In the genomic region with DNA sequence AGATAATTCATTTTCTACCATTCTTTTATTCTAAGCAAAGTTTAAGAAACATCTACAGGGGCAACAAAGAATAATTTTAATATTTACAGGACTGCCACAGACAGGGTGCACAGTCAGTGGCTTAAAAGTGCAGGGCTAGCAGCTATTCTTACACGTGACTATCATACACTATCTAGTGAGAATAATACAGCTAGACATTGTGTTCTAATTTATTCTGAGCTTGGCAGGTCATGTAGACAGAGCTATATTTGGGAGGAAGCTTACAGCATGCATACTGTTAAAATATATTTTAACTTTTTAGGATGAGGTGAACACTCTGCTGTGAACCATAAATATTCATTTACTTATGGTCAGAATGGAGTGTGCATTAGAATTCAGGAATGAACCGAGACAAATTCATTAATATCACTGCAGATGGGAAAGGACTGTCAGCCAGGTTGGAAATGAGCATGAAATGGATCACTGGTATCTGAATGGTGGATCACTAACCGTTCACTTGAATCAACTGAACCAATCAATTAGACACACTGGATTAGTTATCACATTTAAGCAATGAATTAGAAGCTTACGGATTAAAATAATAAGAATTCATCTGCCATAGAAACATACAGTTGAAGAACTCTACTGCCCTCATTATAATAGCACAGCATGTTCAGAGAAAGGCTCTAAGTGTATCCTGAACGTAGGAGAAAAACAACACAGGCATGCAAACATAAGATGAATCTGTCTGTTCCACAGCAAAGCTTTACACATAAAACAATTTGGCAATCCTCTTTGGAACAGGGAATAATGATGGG, we compare ENCODE assay signal across 24 mouse cellular contexts.
DNase-seq lines count a peak whose midpoint lies in the region; ATAC-seq lines count a peak whose summit lies in the region.
"Had no signal": no experiment of that assay in that cellular context is flagged by ENCODE, and none has a peak within 500 bp of the region (broad histone marks: within the 10 kb centered on the region; RNA-seq: fewer than 3 reads in every experiment).

No protein-coding gene starts in this region.

- ATAC-seq in forebrain, embryonic 16.5 days: peak; percentile 31; the same call in 1 of the 2 replicates
- no peak for ATAC-seq in forebrain, embryonic 11.5 days (replicated peaks; ENCODE audit: low FRiP score)
- peak; percentile 77 for ATAC-seq in midbrain, embryonic 11.5 days (ENCODE audit: low FRiP score)
- 0 out of 2 replicates have a peak, but pooled peaks have one; percentile 42 for ATAC-seq in hindbrain, embryonic 15.5 days (ENCODE audit: low FRiP score, low read depth)
- ATAC-seq in midbrain, embryonic 16.5 days: peak; percentile 86
- no peak for ATAC-seq in activated CD4-positive, CD25-positive, alpha-beta regulatory T cell, adult 4 months
- ATAC-seq: forebrain, postnatal 0 days; intestine, postnatal 0 days; liver, postnatal 0 days; lung, postnatal 0 days had no signal

- no peak overlapping the region for H3K4me2 ChIP-seq in forebrain, embryonic 16.5 days (ENCODE audit: low read length)
- no peak overlapping the region for H3K4me2 ChIP-seq in forebrain, embryonic 11.5 days (ENCODE audit: low read depth, low read length, severe bottlenecking)
- H3K4me2 ChIP-seq in midbrain, embryonic 11.5 days: no peak overlapping the region
- H3K4me2 ChIP-seq in hindbrain, embryonic 15.5 days: no peak overlapping the region
- no peak overlapping the region for H3K4me2 ChIP-seq in midbrain, embryonic 16.5 days (ENCODE audit: low read length)
- H3K4me2 ChIP-seq: embryonic facial prominence, embryonic 13.5 days; heart, embryonic 13.5 days; limb, embryonic 12.5 days; liver, embryonic 11.5 days had no signal

- H3K36me3 ChIP-seq in forebrain, embryonic 16.5 days (ENCODE audit: control insufficient read depth, insufficient read depth): no peaks in the 10 kb centered on the region
- no peaks in the 10 kb centered on the region for H3K36me3 ChIP-seq in forebrain, embryonic 11.5 days (ENCODE audit: control insufficient read depth, insufficient read depth, low read length)
- no peaks in the 10 kb centered on the region for H3K36me3 ChIP-seq in midbrain, embryonic 11.5 days (ENCODE audit: control insufficient read depth, insufficient read depth, low read length)
- H3K36me3 ChIP-seq in midbrain, embryonic 10.5 days: no peaks in the 10 kb centered on the region
- no peaks in the 10 kb centered on the region for H3K36me3 ChIP-seq in hindbrain, embryonic 15.5 days
- no peaks in the 10 kb centered on the region for H3K36me3 ChIP-seq in midbrain, embryonic 16.5 days (ENCODE audit: control insufficient read depth, insufficient read depth, low read length)
- H3K36me3 ChIP-seq: embryonic facial prominence, embryonic 13.5 days; heart, embryonic 13.5 days; limb, embryonic 12.5 days had no signal

- 60% methylated on average over 5 of the region's 5 CpGs for WGBS in forebrain, embryonic 16.5 days
- 78% methylated on average over 5 of the region's 5 CpGs for WGBS in forebrain, embryonic 11.5 days
- 48% methylated on average over 5 of the region's 5 CpGs for WGBS in midbrain, embryonic 11.5 days
- 65% methylated on average over 5 of the region's 5 CpGs for WGBS in midbrain, embryonic 10.5 days
- WGBS in hindbrain, embryonic 15.5 days: 28% methylated on average over 5 of the region's 5 CpGs
- 27% methylated on average over 5 of the region's 5 CpGs for WGBS in midbrain, embryonic 16.5 days

- no peak for DNase-seq in forebrain, embryonic 11.5 days (ENCODE audit: low spot score)
- DNase-seq in midbrain, embryonic 11.5 days (ENCODE audit: low spot score, missing footprints): peak; percentile 76
- no peak for DNase-seq in midbrain, embryonic 10.5 days (ENCODE audit: low spot score)
- DNase-seq in right cerebral cortex, adult 2 months (ENCODE audit: low spot score in 2 of 2): no peak
- DNase-seq: adrenal gland, postnatal 36 days; cerebellum, adult 11-12 months; cerebellum, postnatal 10 days; forebrain, postnatal 0 days; gastrocnemius, postnatal 36 days; heart, adult 2 months; kidney, postnatal 25 days; liver, postnatal 0 days; retina, postnatal 1 day had no signal

- H3K4me3 ChIP-seq in forebrain, embryonic 16.5 days (replicated peaks; ENCODE audit: low read length): no peak overlapping the region
- H3K4me3 ChIP-seq in forebrain, embryonic 11.5 days (ENCODE audit: low read depth, low read length): no peak overlapping the region
- H3K4me3 ChIP-seq in midbrain, embryonic 11.5 days (ENCODE audit: low read depth, low read length): no peak overlapping the region
- no peak overlapping the region for H3K4me3 ChIP-seq in midbrain, embryonic 10.5 days
- no peak overlapping the region for H3K4me3 ChIP-seq in hindbrain, embryonic 15.5 days
- H3K4me3 ChIP-seq in midbrain, embryonic 16.5 days (ENCODE audit: low read depth, low read length): no peak overlapping the region
- H3K4me3 ChIP-seq: embryonic facial prominence, embryonic 13.5 days; heart, adult 2 months; heart, embryonic 13.5 days; limb, embryonic 12.5 days had no signal

- no peak overlapping the region for H3K9ac ChIP-seq in forebrain, embryonic 16.5 days (replicated peaks; ENCODE audit: low read depth, low read length)
- H3K9ac ChIP-seq in forebrain, embryonic 11.5 days (ENCODE audit: low read length): no peak overlapping the region
- no peak overlapping the region for H3K9ac ChIP-seq in midbrain, embryonic 11.5 days (ENCODE audit: low read length)
- no peak overlapping the region for H3K9ac ChIP-seq in hindbrain, embryonic 15.5 days
- no peak overlapping the region for H3K9ac ChIP-seq in midbrain, embryonic 16.5 days (ENCODE audit: low read depth, low read length)
- H3K9ac ChIP-seq: embryonic facial prominence, embryonic 13.5 days; forebrain, postnatal 0 days; heart, embryonic 13.5 days; limb, embryonic 12.5 days; liver, postnatal 0 days had no signal

- no peak overlapping the region for H3K27ac ChIP-seq in forebrain, embryonic 16.5 days (ENCODE audit: low read length)
- no peak overlapping the region for H3K27ac ChIP-seq in forebrain, embryonic 11.5 days (ENCODE audit: low read depth, low read length)
- H3K27ac ChIP-seq in midbrain, embryonic 11.5 days (ENCODE audit: low read depth, low read length): no peak overlapping the region
- no peak overlapping the region for H3K27ac ChIP-seq in midbrain, embryonic 10.5 days (replicated peaks)
- no peak overlapping the region for H3K27ac ChIP-seq in hindbrain, embryonic 15.5 days (replicated peaks)
- H3K27ac ChIP-seq in midbrain, embryonic 16.5 days (ENCODE audit: low read length): no peak overlapping the region; the same call in 1 of the 2 replicates
- H3K27ac ChIP-seq: embryonic facial prominence, embryonic 13.5 days; heart, adult 2 months; heart, embryonic 13.5 days; limb, embryonic 12.5 days; macrophage had no signal

- H3K4me1 ChIP-seq in forebrain, embryonic 16.5 days (replicated peaks; ENCODE audit: control insufficient read depth, insufficient read depth, low read length): no peaks in the 10 kb centered on the region
- H3K4me1 ChIP-seq in forebrain, embryonic 11.5 days (replicated peaks; ENCODE audit: control insufficient read depth, insufficient read depth, low read length): no peaks in the 10 kb centered on the region
- peaks cover 2% of the 10 kb centered on the region; the same call in 1 of the 2 replicates for H3K4me1 ChIP-seq in midbrain, embryonic 11.5 days (ENCODE audit: control insufficient read depth, insufficient read depth, low read length)
- H3K4me1 ChIP-seq in midbrain, embryonic 10.5 days: peaks cover 14% of the 10 kb centered on the region
- H3K4me1 ChIP-seq in hindbrain, embryonic 15.5 days (replicated peaks): no peaks in the 10 kb centered on the region
- no peaks in the 10 kb centered on the region for H3K4me1 ChIP-seq in midbrain, embryonic 16.5 days (ENCODE audit: control insufficient read depth, insufficient read depth, low read length)
- H3K4me1 ChIP-seq: embryonic facial prominence, embryonic 13.5 days; limb, embryonic 12.5 days had no signal

- no peaks in the 10 kb centered on the region for H3K27me3 ChIP-seq in forebrain, embryonic 16.5 days (replicated peaks; ENCODE audit: control insufficient read depth, insufficient read depth, low read length)
- H3K27me3 ChIP-seq in forebrain, embryonic 11.5 days (ENCODE audit: control insufficient read depth, insufficient read depth, low read length): no peaks in the 10 kb centered on the region
- H3K27me3 ChIP-seq in midbrain, embryonic 11.5 days (ENCODE audit: control insufficient read depth, insufficient read depth, low read length): no peaks in the 10 kb centered on the region
- H3K27me3 ChIP-seq in midbrain, embryonic 10.5 days (ENCODE audit: low read depth, poor library complexity, severe bottlenecking): no peaks in the 10 kb centered on the region
- no peaks in the 10 kb centered on the region for H3K27me3 ChIP-seq in hindbrain, embryonic 15.5 days
- H3K27me3 ChIP-seq in midbrain, embryonic 16.5 days (ENCODE audit: control insufficient read depth, insufficient read depth, low read depth, low read length): no peaks in the 10 kb centered on the region
- H3K27me3 ChIP-seq: embryonic facial prominence, embryonic 13.5 days; heart, embryonic 13.5 days; limb, embryonic 12.5 days had no signal

- no peaks in the 10 kb centered on the region for H3K9me3 ChIP-seq in forebrain, embryonic 16.5 days (ENCODE audit: control insufficient read depth, low read length)
- no peaks in the 10 kb centered on the region for H3K9me3 ChIP-seq in forebrain, embryonic 11.5 days (ENCODE audit: control insufficient read depth, low read length)
- H3K9me3 ChIP-seq in midbrain, embryonic 11.5 days (ENCODE audit: control insufficient read depth, low read length): no peaks in the 10 kb centered on the region
- H3K9me3 ChIP-seq in midbrain, embryonic 10.5 days (replicated peaks): no peaks in the 10 kb centered on the region
- H3K9me3 ChIP-seq in hindbrain, embryonic 15.5 days: no peaks in the 10 kb centered on the region
- no peaks in the 10 kb centered on the region for H3K9me3 ChIP-seq in midbrain, embryonic 16.5 days (replicated peaks; ENCODE audit: control insufficient read depth, low read length, poor library complexity, severe bottlenecking)
- H3K9me3 ChIP-seq: embryonic facial prominence, embryonic 13.5 days; heart, embryonic 13.5 days; limb, embryonic 12.5 days had no signal

Comparison
In these comparisons a context has a peak if more than half of its experiments do, and no peak if none do; other contexts are left out.
1. ATAC-seq: peak in forebrain, embryonic 16.5 days (single experiment), midbrain, embryonic 11.5 days (single experiment), hindbrain, embryonic 15.5 days (single experiment) and midbrain, embryonic 16.5 days (single experiment); none in forebrain, embryonic 11.5 days (single experiment) and activated CD4-positive, CD25-positive, alpha-beta regulatory T cell, adult 4 months (single experiment).